12 mouse cellular contexts compared by ENCODE assay signal in the genomic region with DNA sequence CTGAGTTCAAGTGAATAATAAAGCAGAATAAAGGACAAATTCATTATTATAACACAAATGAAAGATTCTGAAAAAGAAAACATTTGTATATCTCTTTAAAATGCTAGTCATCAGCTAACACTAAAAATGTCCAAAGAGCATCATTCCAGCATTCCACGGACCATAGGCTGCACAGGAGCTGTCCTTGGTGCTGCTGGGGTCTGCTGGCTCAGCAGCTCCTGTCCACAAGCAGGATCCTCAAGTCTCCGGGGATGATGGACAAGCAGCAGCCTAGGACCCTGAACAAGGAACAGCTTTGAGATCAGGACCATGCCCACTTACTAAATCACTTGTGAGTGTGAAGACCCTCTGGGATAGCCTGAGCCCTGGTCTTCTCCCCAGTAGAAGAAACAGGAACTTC.
DNase-seq lines count a peak whose midpoint lies in the region; ATAC-seq and TF ChIP-seq lines count a peak whose summit lies in the region.
"Had no signal": no experiment of that assay in that cellular context is flagged by ENCODE, and none has a peak within 500 bp of the region (broad histone marks: within the 10 kb centered on the region; RNA-seq: fewer than 3 reads in every experiment).

No protein-coding gene starts in this region.

- no peak overlapping the region for H3K4me3 ChIP-seq in kidney, postnatal 0 days (replicated peaks; ENCODE audit: low read depth, low read length)
- no peak overlapping the region for H3K4me3 ChIP-seq in ES-E14 (ENCODE audit: insufficient read depth in 1 of 2, low read depth in 1 of 2, low read length in 2 of 2, poor library complexity in 1 of 2, severe bottlenecking in 1 of 2)
- H3K4me3 ChIP-seq: embryonic facial prominence, embryonic 15.5 days; limb, embryonic 13.5 days; megakaryocyte, embryonic 14.5 days had no signal

- H3K36me3 ChIP-seq in kidney, postnatal 0 days (ENCODE audit: insufficient read depth, low read length): no peaks in the 10 kb centered on the region
- no peaks in the 10 kb centered on the region for H3K36me3 ChIP-seq in ES-E14 (ENCODE audit: control insufficient read depth, insufficient read depth, low read length, poor library complexity, severe bottlenecking)
- H3K36me3 ChIP-seq: embryonic facial prominence, embryonic 15.5 days; limb, embryonic 13.5 days had no signal

- DNase-seq in adrenal gland, postnatal 10 days: peak; percentile 33
- no peak for DNase-seq in adrenal gland, adult 2 months
- peak; percentile 68 for DNase-seq in kidney, postnatal 0 days (ENCODE audit: low spot score)
- no peak for DNase-seq in kidney, adult 18-20 months
- DNase-seq in ES-E14 (ENCODE audit: low read depth, low spot score): peak; percentile 43
- peak; percentile 72 for DNase-seq in forelimb bud, embryonic 11.5 days (ENCODE audit: low read depth, low spot score)
- no peak for DNase-seq in right cerebral cortex, postnatal 4 days
- DNase-seq: gastrocnemius, postnatal 25 days had no signal

- H3K27ac ChIP-seq in kidney, postnatal 0 days: no peak overlapping the region
- no peak overlapping the region for H3K27ac ChIP-seq in ES-E14 (ENCODE audit: insufficient read depth, low read depth, low read length, poor library complexity, severe bottlenecking)
- H3K27ac ChIP-seq: embryonic facial prominence, embryonic 15.5 days; limb, embryonic 13.5 days had no signal

- no peak overlapping the region for H3K4me2 ChIP-seq in kidney, postnatal 0 days (ENCODE audit: low read length)
- H3K4me2 ChIP-seq: embryonic facial prominence, embryonic 15.5 days; limb, embryonic 13.5 days had no signal

- in situ Hi-C loops in ES-E14 (cut with MboI; ENCODE audit: low sequenced_read_pairs in 2 of 2, unreplicated experiment in 2 of 2): no loop called here

- 0 out of 2 replicates have a peak, but pooled peaks cover 5% of the 10 kb centered on the region for H3K27me3 ChIP-seq in kidney, postnatal 0 days (ENCODE audit: insufficient read depth, low read length)
- H3K27me3 ChIP-seq: embryonic facial prominence, embryonic 15.5 days; megakaryocyte, embryonic 14.5 days had no signal

- no peak for TF ChIP-seq CTCF in kidney, postnatal 0 days (IDR thresholded peaks at IDR 0.05; ENCODE audit: low read depth)

- no peaks in the 10 kb centered on the region for H3K4me1 ChIP-seq in kidney, postnatal 0 days (replicated peaks; ENCODE audit: insufficient read depth, low read length)
- H3K4me1 ChIP-seq in ES-E14 (ENCODE audit: control insufficient read depth in 2 of 2, insufficient read depth in 2 of 2, low read length in 2 of 2, poor library complexity in 1 of 2): no peaks in the 10 kb centered on the region
- H3K4me1 ChIP-seq: embryonic facial prominence, embryonic 15.5 days; limb, embryonic 13.5 days; megakaryocyte, embryonic 14.5 days had no signal

- no peak overlapping the region for H3K9ac ChIP-seq in kidney, postnatal 0 days (ENCODE audit: low read depth, low read length)
- no peak overlapping the region for H3K9ac ChIP-seq in ES-E14 (ENCODE audit: insufficient read depth, low read depth, low read length, poor library complexity, severe bottlenecking)
- H3K9ac ChIP-seq: embryonic facial prominence, embryonic 15.5 days; limb, embryonic 13.5 days had no signal

- no peaks in the 10 kb centered on the region for H3K9me3 ChIP-seq in kidney, postnatal 0 days (replicated peaks; ENCODE audit: low read length)
- no peaks in the 10 kb centered on the region for H3K9me3 ChIP-seq in ES-E14 (ENCODE audit: control insufficient read depth, insufficient read depth, low read depth, low read length)
- H3K9me3 ChIP-seq: embryonic facial prominence, embryonic 15.5 days; limb, embryonic 13.5 days had no signal

- 37% methylated on average over 2 of the region's 2 CpGs for WGBS in kidney, postnatal 0 days

- no peak for ATAC-seq in kidney, postnatal 0 days (replicated peaks; ENCODE audit: low FRiP score, low read depth)
- ATAC-seq in erythroblast, adult 5-6 weeks (replicated peaks; ENCODE audit: low FRiP score, poor library complexity, severe bottlenecking): no peak

TF ChIP-seq in ES-E14, 5 proteins besides CTCF, POLR2A, EP300 and RAD21:
- TF ChIP-seq MAFK (IDR thresholded peaks at IDR 0.05; ENCODE audit: insufficient read depth, low read depth, low read length) (peak; percentile 85), ZNF384 (IDR thresholded peaks at IDR 0.05; ENCODE audit: low read depth, low read length) (no peak)

Comparison
In these comparisons a context has a peak if more than half of its experiments do, and no peak if none do; other contexts are left out.
1. DNase-seq: peak in adrenal gland, postnatal 10 days (single experiment), kidney, postnatal 0 days (single experiment), ES-E14 (single experiment) and forelimb bud, embryonic 11.5 days (single experiment); none in adrenal gland, adult 2 months (single experiment), kidney, adult 18-20 months (single experiment) and right cerebral cortex, postnatal 4 days (single experiment).